Mouse (Mus musculus) midbrain, embryonic 12.5 days (tissue): ENCODE measurements around the gene Gm49333. TPM values are rescaled to one million over a fixed set of nuclear protein-coding genes. Genes with fewer than 3 reads are reported as not detected.

Source experiments
- ATAC-seq: fragments of 200-750 bp; cut with Nextera tagmentation; 2 replicates; pipeline ENCODE4 v1.8.0; 2017; ENCODE audit warnings: low read depth, moderate TSS enrichment, moderate library complexity; ENCODE audit not compliant: low FRiP score
- H3K27ac ChIP-seq: fragments of 300-500 bp; sonication (generic); replicated peaks from 2 replicates; pipeline ENCODE4 v1.5.1; 2016; ENCODE audit warnings: mild to moderate bottlenecking
- H3K27me3 ChIP-seq: fragments of 300-500 bp; sonication (generic); 2 replicates; pipeline ENCODE4 v1.6.1; 2016; ENCODE audit warnings: mild to moderate bottlenecking
- H3K36me3 ChIP-seq: fragments of 300-500 bp; sonication (generic); 2 replicates; pipeline ENCODE4 v1.6.1; 2016
- H3K4me1 ChIP-seq: fragments of 300-500 bp; sonication (generic); 2 replicates; pipeline ENCODE4 v1.6.1; 2016
- H3K4me2 ChIP-seq: fragments of 300-500 bp; sonication (generic); replicated peaks from 2 replicates; pipeline ENCODE4 v1.6.1; 2016; ENCODE audit warnings: mild to moderate bottlenecking, moderate library complexity
- H3K4me3 ChIP-seq: fragments of 300-500 bp; sonication (generic); 2 replicates; pipeline ENCODE4 v1.5.1; 2016; ENCODE audit warnings: mild to moderate bottlenecking
- H3K9ac ChIP-seq: fragments of 300-500 bp; sonication (generic); replicated peaks from 2 replicates; pipeline ENCODE4 v1.6.1; 2016; ENCODE audit warnings: mild to moderate bottlenecking, moderate library complexity
- H3K9me3 ChIP-seq: fragments of 300-500 bp; sonication (generic); 2 replicates; pipeline ENCODE4 v1.6.1; 2016; ENCODE audit warnings: mild to moderate bottlenecking
- WGBS: fragments of 180-500 bp; shearing (Covaris S2); methylation state at CpG from one replicate; pipeline ENCODE4 v1.1.7; 2016; 5-methylcytosine and 5-hydroxymethylcytosine counted together
- polyA plus RNA-seq: library from polyadenylated mRNA; unstranded; fragments of >200 nt; fragmentation: Nextera tagmentation; extraction: Ambion mirVana; gene quantifications from 2 replicates; pipeline ENCODE4 v1.2.1, GENCODE M21; 2016

The Gm49333 gene
- polyA plus RNA-seq, result 0.45 TPM in 1 of 2 replicates, not detected in the other

DNA sequence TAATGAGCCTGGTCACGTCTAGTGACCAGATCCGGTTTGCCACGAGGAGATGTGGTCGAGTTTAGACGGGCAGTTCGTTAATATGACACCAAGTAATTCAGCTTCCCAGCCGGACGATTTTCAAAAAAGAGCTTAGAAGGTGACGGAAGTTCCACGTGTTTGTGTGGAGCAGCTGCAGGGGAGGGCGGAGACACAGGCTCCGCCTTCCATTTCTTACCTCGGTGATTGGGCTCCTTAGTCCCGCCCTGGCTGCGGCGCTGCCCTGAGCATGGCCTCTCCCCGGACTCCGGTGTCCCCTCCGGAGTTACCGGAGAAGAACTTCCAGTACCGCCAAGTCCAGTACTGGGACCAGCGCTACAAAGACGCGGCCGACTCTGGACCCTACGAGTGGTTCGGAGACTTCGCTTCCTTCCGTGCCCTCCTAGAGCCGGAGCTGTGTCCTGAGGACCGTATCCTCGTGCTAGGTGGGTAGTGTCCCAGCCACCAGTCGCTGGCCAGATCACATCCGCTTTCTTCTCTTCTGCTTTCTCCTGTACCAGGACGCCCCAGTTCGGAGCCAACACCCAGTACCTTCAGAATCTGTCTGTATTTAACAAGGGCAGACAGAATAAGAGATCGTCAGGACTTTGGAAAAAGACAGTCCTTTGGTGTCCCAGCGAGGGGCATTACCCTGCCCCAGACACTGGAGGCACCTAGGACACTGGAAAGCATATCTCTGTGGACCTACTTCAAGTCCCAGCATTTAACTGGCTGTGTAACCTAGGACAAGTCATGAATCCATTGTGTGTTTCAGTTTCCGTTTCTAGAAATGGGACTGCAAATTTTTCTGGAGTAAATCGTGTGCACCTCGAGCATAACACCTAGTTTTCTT is at the start of gene Gm49333, which contains the start of the genes Eef1akmt4 and Alg3:
Gene Gm49333, plus strand, starts transcription at position 254 of the 871 bp plus-strand sequence.
Gene Eef1akmt4, plus strand, starts transcription at position 237 of the 871 bp plus-strand sequence.
Gene Alg3, minus strand, starts transcription at position 379 of the 871 bp plus-strand sequence.
- Histone ChIP-seq H3K4me2 (peak within 1 kb of the TSS; percentile 68), H3K4me3 (peak within 1 kb of the TSS; percentile 70), H3K9ac (peak within 1 kb of the TSS; percentile 77), H3K9me3 (no peaks in the 10 kb centered on the region), H3K36me3 (peaks cover 17% of the 10 kb centered on the region), H3K4me1 (peaks cover 24% of the 10 kb centered on the region), H3K27ac (peak within 1 kb of the TSS; percentile 75), H3K27me3 (no peaks in the 10 kb centered on the region)
- WGBS, result 3% methylated on average over 41 of the region's 41 CpGs
- peak; percentile 96 for ATAC-seq

DNA sequence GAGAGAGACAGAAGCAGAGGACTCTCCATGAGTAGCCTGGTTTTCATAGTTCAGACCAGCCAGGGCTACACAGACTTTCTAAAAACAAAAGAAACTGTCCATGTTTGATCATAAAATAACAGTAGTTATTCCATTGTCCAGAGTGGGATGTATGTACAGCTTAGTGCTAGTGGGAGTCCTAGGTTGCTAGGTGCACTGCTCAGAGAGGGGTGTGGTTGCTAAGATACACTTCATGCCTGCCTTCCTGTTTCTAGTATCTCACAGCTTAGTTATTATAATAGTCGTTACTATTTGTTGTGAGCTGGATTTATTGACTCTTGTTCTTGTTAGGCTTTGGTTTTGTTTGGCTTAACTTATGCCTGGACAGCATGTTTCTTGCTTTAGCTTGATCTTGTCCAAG is 46.3 kb upstream of the Gm49333 start:
- Histone ChIP-seq H3K9me3 (no peaks in the 10 kb centered on the region), H3K27ac (no peak overlapping the region), H3K4me1 (no peaks in the 10 kb centered on the region), H3K4me2 (no peak overlapping the region), H3K9ac (no peak overlapping the region), H3K4me3 (no peak overlapping the region), H3K36me3 (peaks cover 30% of the 10 kb centered on the region), H3K27me3 (no peaks in the 10 kb centered on the region)
- 63% methylated on average over 1 of the region's 1 CpGs for WGBS
- no peak for ATAC-seq

DNA sequence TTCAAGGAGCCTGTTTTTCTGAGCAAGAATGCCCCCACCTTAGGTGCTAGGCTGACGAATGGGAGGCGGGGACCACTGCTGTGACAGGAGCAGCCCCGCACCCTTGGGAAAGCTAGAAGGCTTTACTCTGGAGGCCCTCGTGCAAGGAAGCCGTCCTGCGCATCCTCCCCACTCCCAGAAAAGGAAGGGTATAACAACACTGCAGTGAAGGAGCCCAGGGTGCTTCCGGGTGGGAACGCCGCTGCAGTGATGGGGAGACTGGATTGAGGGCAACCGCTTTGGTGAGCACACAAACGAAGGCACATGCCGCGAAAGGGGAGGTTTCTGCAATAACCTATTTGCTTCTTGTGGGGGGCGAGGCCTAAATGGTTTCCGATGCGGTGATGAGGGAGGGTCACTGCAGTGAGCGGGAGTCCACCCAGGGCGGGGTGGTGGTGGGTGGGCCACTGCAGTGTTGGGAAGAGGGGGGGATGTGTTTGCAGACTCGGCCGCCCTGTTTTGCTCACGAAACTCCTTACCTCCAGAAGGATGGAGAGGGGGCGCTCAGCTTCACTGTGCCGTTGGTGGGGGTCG is 22.0 kb upstream of the Gm49333 start, which contains the start of gene Vwa5b2:
Gene Vwa5b2, plus strand, starts transcription at position 106 of the 573 bp plus-strand sequence.
- H3K27me3 ChIP-seq, result peaks cover 72% of the 10 kb centered on the region
- peaks cover 24% of the 10 kb centered on the region for H3K4me1 ChIP-seq
- ATAC-seq, result peak; percentile 79
- no peaks in the 10 kb centered on the region for H3K9me3 ChIP-seq
- H3K9ac ChIP-seq, result peak within 1 kb of the TSS; percentile 61
- peak within 1 kb of the TSS; percentile 51 for H3K4me3 ChIP-seq
- H3K27ac ChIP-seq, result no peak within 1 kb of the TSS
- H3K4me2 ChIP-seq, result peak within 1 kb of the TSS; percentile 80
- WGBS, result 1% methylated on average over 24 of the region's 24 CpGs
- no peaks in the 10 kb centered on the region for H3K36me3 ChIP-seq

DNA sequence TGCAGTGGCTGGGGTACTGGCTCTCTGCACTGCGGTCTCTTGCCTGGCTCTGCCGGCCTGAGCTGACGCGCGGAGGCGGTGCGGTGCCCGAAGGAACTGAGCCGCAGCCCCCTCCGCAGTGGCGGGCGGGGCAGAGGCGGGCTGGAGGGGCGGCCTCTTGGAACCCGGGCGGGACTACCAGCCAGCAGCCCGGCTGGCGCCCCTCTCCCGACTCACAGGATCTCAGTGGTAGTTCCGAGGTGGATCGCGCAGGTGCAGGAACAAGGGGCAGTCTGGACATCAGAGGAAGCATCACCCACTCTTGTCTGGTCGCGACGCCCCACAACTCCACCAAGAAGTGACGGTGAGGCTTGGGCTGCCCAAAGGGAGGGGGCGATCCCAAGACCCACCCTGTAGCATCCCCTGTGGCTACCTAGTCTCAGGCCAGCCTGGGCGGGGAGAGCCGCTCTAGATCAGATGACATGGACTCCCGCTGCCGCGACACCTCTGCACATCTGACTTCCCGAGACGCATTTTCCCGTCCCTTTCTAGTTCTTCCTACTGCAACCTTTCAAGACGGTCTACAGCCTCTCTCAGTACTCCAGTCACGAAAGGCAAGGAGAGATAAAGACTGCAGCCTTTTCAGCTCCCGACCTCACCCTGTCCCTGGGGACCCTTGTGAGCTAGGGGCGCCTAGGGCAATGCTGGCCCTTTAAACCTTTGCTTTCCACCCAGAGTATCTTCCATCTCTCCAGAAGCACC is 21.3 kb upstream of the Gm49333 start:
- H3K9me3 ChIP-seq, result no peaks in the 10 kb centered on the region
- WGBS, result under 1% methylated on average over 35 of the region's 39 CpGs

DNA sequence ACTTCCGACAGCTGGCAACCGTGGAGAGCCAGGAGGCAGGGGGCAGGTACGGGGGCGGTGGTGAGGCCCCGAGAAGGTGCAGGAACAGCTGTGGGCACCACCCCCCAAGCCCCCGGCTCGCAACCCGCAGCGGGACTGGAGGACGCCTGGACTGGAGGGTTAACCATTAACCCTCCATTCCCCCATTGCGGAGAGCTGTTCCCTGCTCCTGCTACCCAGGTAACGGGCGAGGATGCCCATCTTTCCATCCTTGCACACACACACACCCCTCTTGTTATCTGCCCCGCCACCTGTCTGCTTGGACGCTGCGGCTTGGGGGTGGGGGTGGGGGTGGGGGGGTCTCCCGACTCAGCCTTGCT is 20.8 kb upstream of the Gm49333 start:
- peak overlapping the region; percentile 80 for H3K4me2 ChIP-seq
- no peak overlapping the region for H3K27ac ChIP-seq
- WGBS, result 4% methylated on average over 16 of the region's 17 CpGs
- peaks cover 24% of the 10 kb centered on the region for H3K4me1 ChIP-seq
- no peak overlapping the region; the same call in 1 of the 2 replicates for H3K9ac ChIP-seq
- no peaks in the 10 kb centered on the region for H3K9me3 ChIP-seq
- no peak for ATAC-seq
- peaks cover 75% of the 10 kb centered on the region for H3K27me3 ChIP-seq
- H3K4me3 ChIP-seq, result peak overlapping the region; percentile 51
- H3K36me3 ChIP-seq, result no peaks in the 10 kb centered on the region

More for the DNA sequence above, 21.3 kb upstream of the Gm49333 start:
- Histone ChIP-seq H3K4me2 (peak overlapping the region; percentile 80), H3K27ac (no peak overlapping the region), H3K4me3 (peak overlapping the region; percentile 51), H3K9ac (peak overlapping the region; percentile 61), H3K4me1 (peaks cover 24% of the 10 kb centered on the region), H3K27me3 (peaks cover 75% of the 10 kb centered on the region), H3K36me3 (no peaks in the 10 kb centered on the region)
- ATAC-seq, result peak; percentile 87

DNA sequence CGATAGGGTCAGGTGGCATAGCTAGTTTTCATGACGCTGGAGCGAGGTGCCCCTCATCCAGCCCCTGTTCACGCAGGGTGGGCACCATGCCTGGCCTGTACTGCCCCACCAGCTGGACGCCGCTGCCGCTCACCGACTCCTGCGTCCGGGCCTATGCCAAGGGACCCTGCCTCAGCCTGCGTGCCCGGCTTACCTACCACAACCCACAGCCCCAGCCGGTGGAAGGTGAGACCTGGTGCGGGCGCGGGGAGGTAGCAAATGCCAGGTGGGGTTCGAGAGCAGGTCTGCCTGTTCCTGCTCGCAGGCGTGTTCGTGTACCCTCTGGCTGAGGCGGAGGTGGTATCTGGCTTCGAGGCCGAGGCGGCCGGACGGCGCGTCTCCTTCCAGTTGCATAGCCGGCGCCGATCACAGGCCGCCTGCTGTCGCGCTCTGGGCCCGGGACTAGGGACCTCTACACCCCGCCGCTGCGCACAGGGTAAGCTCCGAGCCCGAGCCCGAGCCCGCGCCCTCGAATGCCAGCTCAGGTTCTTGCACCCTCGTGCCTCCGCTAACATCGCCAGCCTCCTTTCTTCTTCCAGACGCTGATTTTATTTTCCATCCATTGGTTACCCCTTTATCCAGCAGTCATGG is 20.2 kb upstream of the Gm49333 start:
- no peak overlapping the region for H3K9ac ChIP-seq
- no peak for ATAC-seq
- no peaks in the 10 kb centered on the region for H3K36me3 ChIP-seq
- peak overlapping the region; percentile 51 for H3K4me3 ChIP-seq
- no peaks in the 10 kb centered on the region for H3K9me3 ChIP-seq
- peak overlapping the region; percentile 80 for H3K4me2 ChIP-seq
- H3K27me3 ChIP-seq, result peaks cover 78% of the 10 kb centered on the region
- peaks cover 24% of the 10 kb centered on the region for H3K4me1 ChIP-seq
- no peak overlapping the region for H3K27ac ChIP-seq
- WGBS, result 4% methylated on average over 48 of the region's 48 CpGs

DNA sequence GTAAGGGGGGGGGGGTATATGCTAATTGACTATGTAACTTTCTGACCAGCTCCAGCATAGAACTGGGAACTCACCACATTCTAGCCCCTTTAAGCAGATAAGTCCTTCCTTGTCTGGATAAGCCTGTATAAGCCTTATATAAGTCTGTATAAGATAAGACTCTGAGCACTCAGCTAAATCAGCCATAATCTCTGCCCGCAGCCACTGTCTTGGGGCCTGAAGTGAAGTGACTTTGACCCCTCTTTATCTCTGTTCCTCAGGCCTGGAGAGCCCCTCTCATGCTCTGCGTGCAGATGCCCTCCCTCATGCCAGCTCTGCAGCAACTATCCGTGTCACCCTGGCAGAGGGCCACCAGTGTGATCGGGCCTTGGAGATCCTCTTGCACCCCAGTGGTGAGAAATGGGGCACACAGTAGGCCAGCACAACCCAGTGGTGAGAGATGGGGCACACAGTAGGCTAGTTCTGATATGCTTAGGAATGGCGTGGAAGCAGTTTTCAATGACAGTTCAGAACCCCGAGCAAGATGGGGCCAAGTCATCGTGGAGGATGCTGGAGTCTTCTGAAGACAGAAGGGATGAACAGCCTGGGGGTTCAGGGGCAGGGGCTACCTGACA is 16.2 kb upstream of the Gm49333 start:
- peaks cover 53% of the 10 kb centered on the region for H3K27me3 ChIP-seq
- ATAC-seq, result no peak
- no peaks in the 10 kb centered on the region for H3K9me3 ChIP-seq

DNA sequence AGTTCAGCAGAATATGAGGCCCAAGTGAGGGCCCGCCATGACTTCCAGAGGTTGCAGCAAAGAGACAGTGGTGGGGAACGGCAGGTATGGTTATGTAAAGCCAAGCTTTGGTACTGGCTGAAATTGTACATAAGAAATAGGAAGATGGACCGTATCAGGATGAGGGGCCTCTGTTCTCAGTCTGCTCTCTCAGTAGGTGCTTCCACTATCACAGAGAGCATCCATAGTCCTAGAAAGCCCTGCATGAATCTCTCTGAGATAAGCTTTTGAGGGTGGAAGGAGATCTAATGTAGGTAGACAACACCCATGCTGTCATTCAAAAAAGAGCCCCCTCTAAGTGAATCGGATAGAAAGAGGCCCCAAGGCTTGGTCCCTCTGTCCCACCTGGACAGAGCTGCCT is 15.7 kb upstream of the Gm49333 start:
- Histone ChIP-seq H3K36me3 (no peaks in the 10 kb centered on the region), H3K9me3 (no peaks in the 10 kb centered on the region), H3K9ac (no peak overlapping the region), H3K27me3 (peaks cover 47% of the 10 kb centered on the region), H3K27ac (no peak overlapping the region), H3K4me1 (peaks cover 7% of the 10 kb centered on the region), H3K4me2 (no peak overlapping the region), H3K4me3 (no peak overlapping the region)
- no peak for ATAC-seq
- WGBS, result 82% methylated on average over 4 of the region's 4 CpGs

More for the DNA sequence above, 16.2 kb upstream of the Gm49333 start:
- Histone ChIP-seq H3K9ac (no peak overlapping the region), H3K4me1 (peaks cover 12% of the 10 kb centered on the region), H3K4me3 (no peak overlapping the region), H3K27ac (no peak overlapping the region), H3K4me2 (no peak overlapping the region), H3K36me3 (no peaks in the 10 kb centered on the region)
- WGBS, result 86% methylated on average over 7 of the region's 7 CpGs

DNA sequence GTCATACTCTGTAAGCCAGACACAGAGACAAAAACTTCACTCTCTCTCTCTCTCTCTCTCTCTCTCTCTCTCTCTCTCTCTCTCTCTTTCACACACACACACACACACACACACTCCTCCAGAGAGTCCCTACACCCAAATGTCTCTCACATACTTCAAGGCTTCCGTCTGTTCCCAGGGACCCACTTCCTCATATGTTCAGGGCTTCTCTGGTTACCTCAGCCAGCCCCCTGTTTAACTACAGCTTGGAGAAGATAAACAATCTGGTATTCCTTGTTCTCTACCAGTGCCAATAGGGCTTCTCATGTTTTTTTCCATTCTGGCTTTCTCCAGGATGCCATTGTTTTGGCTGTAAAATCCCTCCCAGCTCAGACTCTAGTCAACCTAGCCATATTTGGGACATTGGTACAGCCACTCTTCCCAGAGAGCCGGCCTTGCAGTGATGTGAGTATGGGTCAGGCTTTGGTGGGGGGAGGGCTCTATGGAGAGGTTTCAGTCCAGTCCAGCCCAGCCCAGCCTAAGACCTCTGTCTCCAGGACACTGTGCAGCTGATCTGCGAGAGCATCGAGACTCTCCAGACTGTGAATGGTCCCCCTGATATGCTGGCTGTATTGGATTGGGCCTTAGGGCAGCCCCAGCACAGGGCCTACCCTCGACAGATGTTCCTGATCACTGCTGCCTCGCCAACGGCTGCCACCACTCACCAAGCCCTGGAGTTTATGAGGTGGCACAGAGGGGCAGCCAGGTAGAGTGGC is 14.5 kb upstream of the Gm49333 start:
- Histone ChIP-seq H3K27me3 (peaks cover 36% of the 10 kb centered on the region), H3K36me3 (no peaks in the 10 kb centered on the region), H3K9me3 (no peaks in the 10 kb centered on the region), H3K27ac (no peak overlapping the region), H3K4me2 (no peak overlapping the region), H3K4me1 (no peaks in the 10 kb centered on the region), H3K9ac (no peak overlapping the region), H3K4me3 (no peak overlapping the region)
- no peak for ATAC-seq
- WGBS, result 79% methylated on average over 7 of the region's 7 CpGs

DNA sequence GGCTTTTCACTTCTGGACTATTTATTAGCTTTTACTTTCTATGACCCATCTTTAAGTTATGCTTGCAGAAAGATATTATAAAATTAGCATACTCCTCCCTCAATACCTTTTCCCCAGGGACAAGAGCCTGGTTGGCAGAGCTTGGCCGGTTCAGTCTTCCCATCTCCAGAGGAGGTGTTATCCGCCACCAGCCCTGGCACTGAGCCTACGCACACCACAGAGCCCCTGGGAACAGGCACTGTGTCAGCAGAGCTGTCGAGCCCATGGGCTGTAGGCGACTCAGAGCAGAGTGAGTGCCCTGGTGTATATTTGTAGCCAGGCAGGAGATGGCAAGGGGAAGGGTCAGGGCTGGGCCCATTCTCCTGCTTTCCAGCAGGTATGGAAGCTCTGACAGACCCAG is 10.9 kb upstream of the Gm49333 start:
- 87% methylated on average over 5 of the region's 5 CpGs for WGBS

More for the DNA sequence above, 10.9 kb upstream of the Gm49333 start:
- no peak overlapping the region for H3K9ac ChIP-seq
- H3K4me1 ChIP-seq, result no peaks in the 10 kb centered on the region
- no peak overlapping the region for H3K27ac ChIP-seq
- no peaks in the 10 kb centered on the region for H3K9me3 ChIP-seq
- no peak for ATAC-seq
- H3K4me2 ChIP-seq, result no peak overlapping the region
- H3K27me3 ChIP-seq, result peaks cover 8% of the 10 kb centered on the region; the same call in 1 of the 2 replicates
- peaks cover 17% of the 10 kb centered on the region for H3K36me3 ChIP-seq
- no peak overlapping the region for H3K4me3 ChIP-seq
